Mouse (Mus musculus) heart, postnatal 0 days (tissue): ENCODE measurements at regions not wholly inside any gene's neighbourhood (a gene's known extent, or its start where the extent isn't known, plus 50 kb on each side); places are given as distances from the start of the nearest gene placed in this dataset.
"Not testable (repeated sequence)": the region's sequence is repeated elsewhere in the genome, so short reads cannot be mapped to it uniquely, and the experiment has no call there.

ENCODE experiments used
- ATAC-seq: fragments of 200-750 bp; cut with Nextera tagmentation; 2 replicates; pipeline ENCODE4 v1.8.0; 2017; ENCODE audit warnings: low read depth, moderate number of reproducible peaks, moderate library complexity; ENCODE audit not compliant: insufficient read depth
- DNase-seq: peaks from one replicate; pipeline ENCODE4 v3.0.0-alpha.2; 2016; ENCODE audit warnings: low spot score
- H3K27ac ChIP-seq: fragments of 300-500 bp; sonication (generic); 2 replicates; pipeline ENCODE4 v1.5.1; 2014; ENCODE audit warnings: low read depth, mild to moderate bottlenecking
- H3K27me3 ChIP-seq: fragments of 300-500 bp; sonication (generic); 2 replicates; pipeline ENCODE4 v1.6.1; 2014; ENCODE audit warnings: low read length, mixed read lengths; ENCODE audit not compliant: control insufficient read depth, insufficient read depth
- H3K36me3 ChIP-seq: fragments of 300-500 bp; sonication (generic); replicated peaks from 2 replicates; pipeline ENCODE4 v1.6.1; 2014; ENCODE audit warnings: low read length, mixed read lengths; ENCODE audit not compliant: control insufficient read depth, insufficient read depth
- H3K4me1 ChIP-seq: fragments of 300-500 bp; sonication (generic); 2 replicates; pipeline ENCODE4 v1.6.1; 2014; ENCODE audit warnings: antibody characterized with exemption; ENCODE audit not compliant: control insufficient read depth, insufficient read depth
- H3K4me2 ChIP-seq: fragments of 300-500 bp; sonication (generic); 2 replicates; pipeline ENCODE4 v1.6.1; 2014; ENCODE audit warnings: low read depth, mild to moderate bottlenecking, low read length, moderate library complexity
- H3K4me3 ChIP-seq: fragments of 300-500 bp; sonication (generic); 2 replicates; pipeline ENCODE4 v1.5.1; 2014; ENCODE audit warnings: low read depth, low read length
- H3K9ac ChIP-seq: fragments of 300-500 bp; sonication (generic); replicated peaks from 2 replicates; pipeline ENCODE4 v1.6.1; 2014; ENCODE audit warnings: low read depth, low read length, mixed read lengths
- H3K9me3 ChIP-seq: fragments of 300-500 bp; sonication (generic); replicated peaks from 2 replicates; pipeline ENCODE4 v1.6.1; 2016; ENCODE audit warnings: low read length; ENCODE audit not compliant: control insufficient read depth
- CTCF ChIP-seq: IDR thresholded peaks from 2 replicates; pipeline ENCODE4 v1.5.1; 2016; ENCODE audit warnings: antibody characterized with exemption, control low read depth, low read depth
- EP300 ChIP-seq: IDR thresholded peaks from 2 replicates; pipeline ENCODE4 v1.6.1; 2016; ENCODE audit warnings: antibody characterized with exemption, low read depth
- WGBS: fragments of 180-500 bp; shearing (Covaris S2); extraction: QIAGEN DNeasy Blood & Tissue Kit; methylation state at CpG from one replicate; pipeline ENCODE4 v1.1.7; 2014; 5-methylcytosine and 5-hydroxymethylcytosine counted together

GRCm38 (mm10) chr14:13022744-13023143, 199.9 kb upstream of the Cadps start:
- ATAC-seq (no peak), DNase-seq (no peak)
- Histone ChIP-seq H3K9me3 (no peaks in the 10 kb centered on the region), H3K27ac (no peak overlapping the region), H3K4me3 (no peak overlapping the region), H3K27me3 (no peaks in the 10 kb centered on the region), H3K4me2 (no peak overlapping the region), H3K9ac (no peak overlapping the region), H3K36me3 (no peaks in the 10 kb centered on the region), H3K4me1 (no peaks in the 10 kb centered on the region)
- TF ChIP-seq CTCF: no peak
- no peak for TF ChIP-seq EP300

- 45% methylated on average over 3 of the region's 3 CpGs for WGBS
- no peak overlapping the region for H3K27ac ChIP-seq
These were observed 188.2 kb upstream of the Cadps start for GRCm38 (mm10) chr14:13011099-13011498.

GRCm38 (mm10) chr14:13000997-13001699, 178.3 kb upstream of the Cadps start:
- Histone ChIP-seq H3K36me3 (no peaks in the 10 kb centered on the region), H3K27me3 (no peaks in the 10 kb centered on the region), H3K9me3 (no peaks in the 10 kb centered on the region), H3K27ac (no peak overlapping the region), H3K4me3 (no peak overlapping the region), H3K4me1 (no peaks in the 10 kb centered on the region), H3K9ac (no peak overlapping the region), H3K4me2 (no peak overlapping the region)
- ATAC-seq: no peak
- 91% methylated on average over 1 of the region's 1 CpGs for WGBS
- TF ChIP-seq CTCF (no peak), EP300 (no peak)
- no peak for DNase-seq

More at GRCm38 (mm10) chr14:13011099-13011498, 188.2 kb upstream of the Cadps start:
- no peaks in the 10 kb centered on the region for H3K36me3 ChIP-seq
- ATAC-seq (no peak), DNase-seq (no peak)
- H3K9ac ChIP-seq: no peak overlapping the region
- H3K9me3 ChIP-seq: no peaks in the 10 kb centered on the region
- no peak overlapping the region for H3K4me3 ChIP-seq
- H3K4me2 ChIP-seq: no peak overlapping the region
- TF ChIP-seq EP300 (no peak), CTCF (no peak)
- H3K27me3 ChIP-seq: no peaks in the 10 kb centered on the region
- H3K4me1 ChIP-seq: no peaks in the 10 kb centered on the region

- H3K4me2 ChIP-seq: no peak overlapping the region
- no peak overlapping the region for H3K9ac ChIP-seq
- no peak overlapping the region for H3K27ac ChIP-seq
- TF ChIP-seq EP300 (no peak), CTCF (no peak)
- no peak overlapping the region for H3K4me3 ChIP-seq
- H3K27me3 ChIP-seq: no peaks in the 10 kb centered on the region
- H3K36me3 ChIP-seq: no peaks in the 10 kb centered on the region
- no peaks in the 10 kb centered on the region for H3K9me3 ChIP-seq
- ATAC-seq (no peak), DNase-seq (peak; percentile 29)
- no peaks in the 10 kb centered on the region for H3K4me1 ChIP-seq
These were observed 156.5 kb upstream of the Cadps start for GRCm38 (mm10) chr14:12979416-12979815.

- H3K4me2 ChIP-seq: no peak overlapping the region
- H3K36me3 ChIP-seq: no peaks in the 10 kb centered on the region
- no peak overlapping the region for H3K9ac ChIP-seq
- H3K27ac ChIP-seq: no peak overlapping the region
- 10% methylated on average over 1 of the region's 1 CpGs for WGBS
- H3K4me1 ChIP-seq: no peaks in the 10 kb centered on the region
- no peaks in the 10 kb centered on the region for H3K27me3 ChIP-seq
- ATAC-seq (no peak), DNase-seq (no peak)
- H3K4me3 ChIP-seq: no peak overlapping the region
- H3K9me3 ChIP-seq: no peaks in the 10 kb centered on the region
- no peak for TF ChIP-seq CTCF
- no peak for TF ChIP-seq EP300
These were observed 143.6 kb upstream of the Cadps start for GRCm38 (mm10) chr14:12966441-12966840.

- not testable (repeated sequence) for ATAC-seq
- 57% methylated on average over 2 of the region's 2 CpGs for WGBS
These were observed 135.0 kb upstream of the Cadps start for GRCm38 (mm10) chr14:12957896-12958295.

More at GRCm38 (mm10) chr14:12957896-12958295, 135.0 kb upstream of the Cadps start:
- not testable (repeated sequence) for H3K4me1 ChIP-seq, H3K9ac ChIP-seq, H3K4me3 ChIP-seq, DNase-seq, H3K27ac ChIP-seq, H3K9me3 ChIP-seq, H3K36me3 ChIP-seq, H3K27me3 ChIP-seq, H3K4me2 ChIP-seq
